Mouse (Mus musculus) layer of hippocampus, adult 8-10 months (tissue): ENCODE measurements at regions not wholly inside any gene's neighbourhood (a gene's known extent, or its start where the extent isn't known, plus 50 kb on each side); places are given as distances from the start of the nearest gene placed in this dataset.
"Not testable (repeated sequence)": the region's sequence is repeated elsewhere in the genome, so short reads cannot be mapped to it uniquely, and the experiment has no call there.

ENCODE experiments used
- DNase-seq, 2 experiments: peaks; one replicate each; pipeline ENCODE4 v3.0.0; 2022; ENCODE audit warnings: low spot score in 2 of 2

DNA sequence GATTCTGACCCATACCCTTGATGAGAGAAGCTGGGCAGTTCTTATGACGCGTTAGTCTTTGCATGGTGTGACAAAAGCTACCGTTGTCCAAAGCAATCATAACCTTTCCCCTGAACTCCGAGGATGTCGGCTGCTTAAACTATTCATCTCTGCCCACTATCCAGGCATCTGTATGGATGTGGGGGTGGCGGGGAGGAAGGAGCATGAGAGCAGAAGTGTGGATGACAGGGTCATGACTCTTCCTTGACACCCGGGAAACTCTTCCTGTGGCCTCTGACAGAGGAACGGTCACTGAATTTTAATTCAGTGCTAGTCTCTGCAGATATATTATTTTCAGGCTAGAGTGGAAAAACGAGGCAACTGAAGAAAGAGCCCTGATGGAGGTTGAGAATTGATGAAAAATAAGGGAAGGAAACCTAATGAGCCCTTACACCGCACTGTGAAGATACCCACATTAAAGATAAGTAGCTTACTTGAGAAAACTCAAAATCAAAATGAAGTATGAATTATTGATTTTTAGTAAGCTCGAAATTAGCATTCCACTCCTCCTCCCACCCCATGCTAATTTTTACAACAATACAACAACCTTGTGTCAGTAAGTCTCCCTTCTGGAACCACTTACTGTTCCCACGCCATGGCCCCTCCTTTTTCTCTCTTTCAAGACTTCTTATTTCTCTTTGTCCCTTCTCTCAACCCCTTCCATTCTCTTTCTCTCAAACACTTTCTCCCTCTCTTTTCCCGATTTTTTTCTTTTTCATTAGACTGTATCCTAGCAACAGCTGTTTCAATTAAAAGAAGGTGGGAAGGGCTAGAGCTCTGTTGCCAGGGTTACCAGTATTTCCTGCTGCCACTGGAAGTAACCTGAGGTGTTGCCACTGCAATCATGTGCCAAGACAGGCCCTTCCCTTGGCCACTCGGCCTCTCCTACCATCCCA lies 206.0 kb upstream of the Gap43 start:
- peak; percentile 5 to 8 for DNase-seq

DNA sequence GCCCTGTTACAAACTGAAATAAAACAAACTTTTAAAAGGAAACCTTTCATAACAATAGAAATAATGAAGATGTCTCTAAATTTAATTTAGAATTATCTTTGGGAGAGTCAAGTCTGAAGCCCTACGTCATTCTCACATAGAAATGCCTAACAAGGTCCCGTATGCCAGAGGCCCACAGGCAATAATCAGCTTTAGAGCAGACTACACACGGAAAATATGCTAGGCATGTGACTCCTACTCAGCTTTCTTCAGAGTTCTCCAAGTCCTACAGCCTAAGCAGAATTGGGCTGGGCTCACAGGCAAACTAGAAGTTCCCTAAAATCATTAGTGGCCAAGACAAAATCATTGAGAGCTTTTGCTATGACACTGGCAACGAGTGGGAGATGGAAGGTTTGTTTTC lies 176.9 kb upstream of the Gap43 start:
- DNase-seq = no peak

DNA sequence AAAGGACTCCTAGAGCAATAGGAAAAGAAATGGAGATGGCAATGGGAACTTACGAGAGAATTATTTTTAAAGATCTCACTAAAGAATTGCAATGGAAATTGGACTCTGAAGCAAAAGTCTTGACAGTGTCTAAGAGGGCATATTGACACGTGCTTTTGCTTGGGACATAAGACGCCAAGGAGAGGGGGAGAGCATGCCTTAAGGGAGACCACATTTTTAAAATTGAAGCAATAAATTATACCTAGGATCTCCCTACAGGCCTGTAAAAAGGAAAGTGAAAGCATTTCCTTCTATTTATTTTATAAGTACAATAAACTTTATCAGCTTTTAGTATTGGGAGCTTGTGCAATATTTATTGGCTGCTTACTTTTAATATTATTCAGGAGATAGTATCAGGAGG lies 175.5 kb upstream of the Gap43 start:
- DNase-seq = no peak

DNA sequence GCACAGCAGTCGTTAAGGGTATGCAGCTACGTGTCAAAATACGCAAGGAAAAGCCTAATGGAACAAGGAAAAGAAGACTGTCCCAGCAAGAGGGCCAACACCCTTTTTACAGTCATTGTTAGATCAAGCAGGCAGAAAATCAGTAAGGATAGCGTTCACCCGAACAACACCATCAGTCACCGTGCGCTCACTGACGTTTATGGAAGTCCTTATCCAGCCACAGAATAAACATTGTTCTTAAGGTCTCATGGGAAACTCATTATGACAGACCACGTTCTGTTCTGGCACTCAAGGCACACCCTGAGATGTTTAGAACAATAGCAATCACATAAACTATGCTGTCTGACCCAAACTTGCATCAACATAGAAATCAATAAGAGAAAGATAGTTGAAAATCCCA lies 164.7 kb upstream of the Gap43 start:
- no peak for DNase-seq

DNA sequence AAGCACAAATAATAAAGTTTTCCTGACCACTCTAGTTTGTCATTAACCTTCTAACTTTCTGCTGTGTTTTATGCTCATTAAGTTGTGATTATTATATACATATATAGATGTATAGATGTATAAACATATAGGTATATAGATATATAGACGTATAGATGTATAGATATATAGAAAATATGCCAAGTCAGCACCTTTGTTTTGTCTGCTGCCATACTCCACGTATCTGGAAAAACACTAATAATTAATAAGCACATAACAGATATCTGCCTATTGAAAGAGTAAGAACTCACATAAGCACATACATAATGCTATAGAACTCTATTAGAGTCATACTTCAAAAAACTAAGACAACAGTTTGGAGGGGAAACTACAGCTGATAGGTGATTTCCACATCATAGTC lies 161.3 kb upstream of the Gap43 start:
- DNase-seq = no peak

DNA sequence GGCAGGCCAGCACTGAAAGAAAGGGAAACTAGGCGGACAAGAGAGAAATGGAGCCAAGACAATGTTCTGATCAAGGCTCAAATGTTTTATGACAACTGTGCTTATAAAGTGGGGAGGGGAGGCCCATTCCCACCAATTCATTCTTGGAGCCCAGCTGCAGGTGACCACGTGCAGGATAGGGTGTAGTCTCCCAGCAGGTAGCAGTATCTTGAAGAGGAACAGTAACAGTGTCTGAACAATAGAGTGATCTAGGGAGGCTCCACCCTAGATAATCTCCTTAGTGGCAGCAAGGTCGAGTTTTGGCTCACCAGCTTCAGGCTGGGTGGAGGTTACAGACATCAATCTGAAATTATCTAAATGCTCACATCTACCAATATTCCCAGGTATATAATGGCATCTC lies 160.7 kb upstream of the Gap43 start:
- DNase-seq = not testable (repeated sequence)

DNA sequence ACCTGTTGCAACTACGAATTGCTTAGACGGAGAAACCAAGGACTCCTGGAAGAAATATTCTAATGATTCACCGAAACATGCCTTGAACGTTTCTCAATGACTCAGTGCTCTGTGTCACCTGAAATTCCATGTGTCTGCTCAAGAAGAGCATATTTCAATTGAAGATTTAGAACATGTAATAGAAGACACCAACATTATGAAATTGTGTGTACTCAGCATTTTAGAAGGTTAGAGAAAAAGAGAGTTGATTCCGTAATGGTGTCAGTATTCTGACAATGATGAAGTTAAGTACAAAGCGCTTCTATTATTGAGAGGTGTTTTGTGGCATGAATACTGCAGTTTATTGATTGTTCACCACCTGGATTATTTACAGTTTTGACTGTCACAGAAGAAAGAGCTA lies 159.1 kb upstream of the Gap43 start:
- DNase-seq = no peak

DNA sequence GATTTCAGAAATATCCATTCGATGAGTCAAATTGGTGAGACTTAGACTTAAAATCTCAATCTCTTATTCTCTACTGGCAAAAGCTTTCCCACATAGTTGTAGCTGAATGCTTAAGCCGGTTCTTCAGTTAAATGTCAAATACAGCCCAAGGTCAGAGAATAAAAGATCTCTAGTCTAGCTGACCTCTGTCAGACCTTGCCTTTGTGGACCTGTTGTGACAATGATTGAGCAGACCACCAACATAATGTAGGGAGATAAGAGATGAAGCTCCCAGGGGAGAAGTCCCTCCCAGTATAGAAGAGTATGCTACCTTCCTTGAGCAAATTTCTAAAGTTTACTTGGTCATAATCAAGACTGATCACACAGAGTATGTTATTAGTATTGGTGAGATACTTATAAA lies 157.9 kb upstream of the Gap43 start:
- DNase-seq = no peak

DNA sequence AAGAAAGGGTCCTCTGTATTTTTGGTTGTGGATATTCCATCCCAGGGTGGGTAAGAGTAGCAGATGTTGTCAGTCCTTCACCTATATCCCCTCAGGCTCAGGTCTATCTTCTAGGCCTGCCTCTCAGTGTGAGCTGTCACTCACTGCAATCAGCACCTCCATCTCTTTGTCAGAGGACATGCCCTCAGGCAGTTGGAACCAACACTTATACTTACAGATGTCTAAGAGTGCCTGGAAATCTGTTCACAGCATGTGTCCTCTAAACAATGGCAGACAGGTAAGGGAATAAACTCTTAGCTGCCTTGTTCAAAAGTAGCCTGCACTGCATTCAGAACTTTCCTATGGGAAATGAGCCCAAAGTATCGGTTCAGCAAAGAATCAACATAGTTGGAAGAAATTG lies 153.1 kb upstream of the Gap43 start:
- DNase-seq = no peak

DNA sequence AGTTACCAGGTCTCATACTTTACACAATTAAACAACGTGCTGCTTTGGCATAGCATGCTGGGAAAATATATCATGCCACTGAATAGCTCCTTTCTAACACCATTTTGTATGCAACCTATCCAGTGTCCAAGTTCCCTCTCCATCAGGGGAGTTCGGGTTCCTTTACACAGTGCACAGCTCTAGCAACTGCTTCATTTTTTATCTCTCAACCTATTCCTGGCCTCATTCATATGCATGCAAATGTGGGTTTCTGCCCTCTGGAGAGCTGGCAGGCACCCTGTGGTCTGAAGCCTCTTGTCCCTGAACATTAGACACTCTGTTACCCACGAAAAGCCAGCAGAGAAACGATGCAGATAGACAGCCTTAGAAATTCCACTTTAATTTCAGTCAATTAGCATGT lies 148.3 kb upstream of the Gap43 start:
- no peak for DNase-seq

DNA sequence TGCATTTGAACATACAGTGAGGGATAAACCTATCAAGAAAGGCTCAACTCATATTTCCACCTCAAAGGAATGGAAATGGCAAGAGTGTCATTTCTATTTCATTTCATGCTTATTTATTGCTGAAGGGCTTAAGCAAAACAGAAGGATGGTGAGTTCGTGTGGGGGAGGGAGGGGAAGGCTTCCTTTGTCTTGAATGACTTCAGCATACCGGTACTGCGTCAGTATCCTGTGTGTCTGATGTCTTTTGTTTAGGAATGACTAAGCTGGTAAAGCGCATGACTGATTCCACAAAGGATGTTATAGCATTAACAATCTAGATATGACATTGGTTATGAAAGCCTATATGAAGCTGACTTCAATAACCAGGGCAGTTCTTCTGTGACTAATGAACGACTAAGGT lies 139.5 kb upstream of the Gap43 start:
- no peak for DNase-seq

DNA sequence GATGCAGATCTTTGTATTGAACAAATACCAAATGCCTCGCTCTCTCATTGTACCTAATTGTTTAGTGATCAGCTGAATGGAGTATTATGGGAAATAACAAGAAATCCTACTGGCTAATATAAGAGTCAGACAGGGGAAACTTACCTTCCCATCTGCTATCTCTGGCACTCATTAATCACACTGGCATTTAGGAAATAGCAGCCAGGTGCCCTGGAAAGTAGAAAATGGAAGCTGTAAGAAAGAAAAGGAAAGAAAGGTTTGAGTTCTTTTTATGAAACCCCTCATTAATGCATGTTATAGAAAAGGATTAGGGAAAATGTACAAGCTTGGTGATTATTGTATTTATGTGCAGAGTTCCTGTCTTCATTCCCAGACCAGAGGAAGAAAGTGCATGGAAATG lies 126.5 kb upstream of the Gap43 start:
- DNase-seq = no peak

DNA sequence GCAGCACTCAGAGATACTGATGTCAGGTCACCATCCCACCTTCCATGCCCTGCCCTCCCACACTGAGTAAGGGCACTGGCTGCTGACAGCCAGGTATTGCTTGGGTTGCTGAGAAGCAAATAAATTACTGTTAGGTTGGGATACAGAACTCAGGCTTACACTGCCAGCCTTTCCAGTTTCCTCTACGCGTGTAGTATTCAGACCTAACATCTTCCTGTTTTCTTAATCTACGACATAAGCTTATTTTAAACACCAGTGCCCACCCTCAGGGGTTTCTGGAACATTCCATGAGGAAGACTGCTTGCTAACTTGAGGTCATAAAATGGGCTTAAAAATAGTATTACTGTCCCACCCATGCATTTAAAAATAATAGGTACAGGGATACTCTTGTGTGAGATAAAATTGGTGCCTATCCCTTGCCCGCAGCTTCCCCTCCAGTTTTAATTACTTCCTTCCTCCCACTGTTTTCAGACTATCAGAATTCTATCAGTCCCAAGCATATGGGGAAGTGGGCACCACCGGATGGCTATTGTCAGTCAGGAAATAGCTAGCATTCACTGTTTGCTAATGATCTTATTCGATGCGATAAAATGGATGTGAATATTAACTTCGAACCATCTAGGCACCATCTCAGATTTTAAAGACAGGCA lies 116.0 kb upstream of the Gap43 start:
- DNase-seq = no peak

DNA sequence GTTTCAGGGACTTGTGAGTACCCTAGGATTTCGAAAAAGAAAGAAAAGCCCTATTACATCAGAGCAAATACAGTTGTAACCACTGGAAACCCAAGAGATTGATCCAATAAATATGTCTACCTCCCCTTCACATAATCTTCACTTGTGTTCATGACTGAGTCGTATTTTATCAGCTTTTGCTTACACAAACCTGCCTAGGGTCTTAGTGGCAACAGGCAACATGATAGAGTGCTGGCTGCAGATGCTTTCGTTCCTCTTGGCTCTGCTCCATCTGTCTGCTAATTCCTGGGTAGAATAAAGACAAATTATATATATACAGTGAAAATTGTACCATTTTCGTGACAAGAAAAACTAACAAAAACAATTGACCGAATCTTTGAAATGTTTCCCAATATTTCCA lies 112.9 kb upstream of the Gap43 start:
- DNase-seq = no peak

DNA sequence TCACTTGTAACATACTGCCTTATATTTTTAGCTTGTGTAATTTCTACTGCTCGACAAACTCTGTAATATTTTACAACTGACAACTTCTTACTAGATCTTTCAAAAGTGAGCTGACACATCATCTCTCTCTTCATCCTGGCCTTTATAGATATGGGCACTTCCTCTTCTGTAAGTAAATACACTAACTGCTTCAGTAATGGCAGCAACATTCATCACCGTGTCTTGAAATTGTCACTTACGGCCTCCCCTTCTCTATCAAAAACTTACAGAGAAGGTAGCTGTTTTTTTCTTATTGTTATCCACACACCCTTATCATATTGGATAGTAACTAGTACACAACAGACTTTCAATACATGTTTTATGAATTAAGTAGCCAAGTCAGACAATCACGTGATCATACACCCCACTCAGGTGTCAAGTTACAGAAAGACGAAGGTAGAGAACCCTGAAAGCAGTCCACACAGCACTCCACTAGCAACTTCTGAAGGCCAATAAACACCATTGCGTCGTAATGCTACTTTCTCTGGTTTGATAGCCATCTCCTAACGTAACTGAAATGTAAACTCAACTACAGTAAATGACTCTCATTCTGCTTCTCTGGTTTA lies 109.5 kb upstream of the Gap43 start:
- DNase-seq = no peak

DNA sequence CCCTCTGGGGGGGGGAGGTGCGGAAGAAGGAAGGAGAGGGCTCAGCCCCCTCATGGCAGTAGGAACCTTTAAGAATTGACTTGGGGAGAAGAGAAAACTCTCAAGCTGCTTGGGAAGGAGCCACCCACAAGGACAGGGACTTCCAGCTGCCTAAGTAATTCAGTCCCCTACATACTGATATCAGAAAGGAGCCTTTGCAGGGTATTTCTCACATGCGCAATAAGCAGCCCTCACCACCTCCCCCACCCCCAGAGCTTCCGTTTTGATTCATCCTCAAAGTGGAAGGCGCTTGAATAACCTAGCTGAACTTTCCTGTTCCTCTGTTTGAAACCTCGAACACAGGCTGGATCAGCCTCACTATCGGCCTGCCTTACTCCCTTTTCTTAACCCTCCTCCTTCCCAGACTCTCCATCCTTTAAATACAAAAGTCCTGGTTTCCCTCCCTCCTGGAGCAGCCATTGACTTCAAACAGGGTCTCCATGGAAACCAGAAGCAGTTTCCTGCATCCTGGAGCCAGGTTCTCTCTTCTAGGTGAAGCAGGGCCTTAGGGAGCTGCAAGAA lies 104.5 kb upstream of the Gap43 start:
- peak; percentile 29 to 40 for DNase-seq

DNA sequence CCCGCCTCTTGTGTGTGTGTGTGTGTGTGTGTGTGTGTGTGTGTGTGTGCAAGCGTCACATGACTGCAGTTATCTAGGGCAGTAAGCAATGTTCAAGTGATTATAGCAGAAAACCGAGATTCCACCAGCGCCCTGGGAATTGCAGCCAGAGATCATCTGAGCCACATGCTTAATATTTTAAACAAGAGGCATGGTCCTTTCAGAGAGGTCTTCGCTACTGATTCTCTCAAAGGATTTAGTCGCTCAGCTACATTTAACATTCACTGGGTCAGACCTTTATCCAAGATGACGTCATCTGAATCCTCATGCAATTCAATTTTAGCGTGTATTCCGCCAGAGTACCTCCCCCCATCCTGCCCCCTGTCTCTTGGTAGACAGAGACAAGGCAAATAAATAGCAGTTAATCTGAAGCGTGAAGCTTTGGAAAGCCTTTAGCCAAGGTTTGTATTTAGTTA lies 104.0 kb upstream of the Gap43 start:
- DNase-seq = peak in 1 of 2 experiments; percentile 10

DNA sequence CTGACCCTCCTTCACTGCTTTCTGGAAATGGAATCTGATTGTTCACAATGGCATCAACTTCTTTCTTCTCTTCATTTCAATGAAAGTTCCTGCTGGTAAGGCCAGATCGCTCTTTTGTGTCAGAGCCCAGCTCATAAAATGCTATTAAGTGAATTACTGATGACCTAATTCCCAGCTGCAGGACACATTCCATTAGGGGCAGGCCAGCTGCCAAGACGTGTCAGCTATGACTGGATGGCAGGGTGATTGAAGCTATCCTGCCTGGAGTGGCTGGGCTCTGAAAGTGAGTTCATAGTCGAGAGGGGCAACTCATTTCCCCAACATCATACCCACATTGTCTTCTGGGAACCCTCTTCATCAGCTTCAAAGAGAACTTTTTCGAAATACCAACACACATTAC lies 100.4 kb upstream of the Gap43 start:
- no peak for DNase-seq

DNA sequence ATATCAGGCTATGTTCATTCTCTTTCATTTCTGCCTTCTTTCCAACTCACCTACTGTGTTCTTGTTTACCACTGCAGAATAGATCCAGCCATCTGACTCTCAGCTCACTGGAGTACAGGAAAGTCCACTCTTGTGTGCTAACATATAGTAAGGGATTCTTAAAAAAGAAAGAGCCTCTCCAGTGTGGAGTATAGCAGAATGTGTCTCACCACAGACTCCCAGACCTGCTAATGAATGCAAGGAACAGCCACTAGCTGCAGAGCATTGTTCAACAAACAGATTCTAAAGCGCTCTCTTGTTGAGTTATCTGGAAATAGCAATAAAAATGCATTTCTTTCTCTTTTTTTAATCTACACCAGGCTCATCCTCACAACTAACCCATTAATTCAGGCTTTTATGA lies 91.1 kb upstream of the Gap43 start:
- no peak for DNase-seq

DNA sequence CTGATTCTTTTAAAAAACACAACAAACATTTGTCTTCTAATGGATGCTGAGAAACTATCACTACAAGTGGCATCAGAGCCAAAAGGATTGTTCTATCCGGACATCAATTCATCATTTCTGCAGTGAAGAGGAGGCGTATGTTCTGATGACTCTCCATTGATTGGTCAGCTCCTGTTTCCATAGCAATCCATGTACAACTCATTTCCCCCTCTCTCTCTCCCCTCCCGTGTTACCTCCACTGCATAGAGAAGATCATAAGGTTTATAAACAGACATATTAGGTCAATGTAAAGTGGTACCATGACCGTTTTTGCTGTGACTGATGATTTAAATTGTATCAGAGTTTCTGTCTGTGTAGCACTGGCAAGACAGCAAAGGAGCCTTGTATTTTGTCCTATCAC lies 76.2 kb upstream of the Gap43 start:
- DNase-seq = no peak

DNA sequence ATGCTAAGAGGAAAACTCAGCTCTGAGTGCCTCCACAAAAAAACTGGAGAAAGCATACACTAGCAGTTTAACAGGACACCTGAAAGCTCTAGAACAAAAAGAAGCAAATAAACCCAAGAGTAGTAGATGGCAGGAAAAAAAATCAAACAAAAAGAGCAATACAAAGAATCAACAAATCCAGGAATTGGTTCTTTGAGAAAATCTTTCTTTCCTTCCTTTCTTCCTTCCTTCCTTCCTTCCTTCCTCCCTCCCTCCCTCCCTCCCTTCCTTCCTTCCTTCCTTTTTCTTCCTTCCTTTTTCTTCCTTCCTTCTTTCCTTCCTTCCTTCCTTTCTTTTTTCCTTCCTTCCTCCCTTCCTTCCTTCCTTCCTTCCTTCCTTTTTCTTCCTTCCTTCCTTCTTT lies 71.6 kb upstream of the Gap43 start:
- DNase-seq = not testable (repeated sequence)

DNA sequence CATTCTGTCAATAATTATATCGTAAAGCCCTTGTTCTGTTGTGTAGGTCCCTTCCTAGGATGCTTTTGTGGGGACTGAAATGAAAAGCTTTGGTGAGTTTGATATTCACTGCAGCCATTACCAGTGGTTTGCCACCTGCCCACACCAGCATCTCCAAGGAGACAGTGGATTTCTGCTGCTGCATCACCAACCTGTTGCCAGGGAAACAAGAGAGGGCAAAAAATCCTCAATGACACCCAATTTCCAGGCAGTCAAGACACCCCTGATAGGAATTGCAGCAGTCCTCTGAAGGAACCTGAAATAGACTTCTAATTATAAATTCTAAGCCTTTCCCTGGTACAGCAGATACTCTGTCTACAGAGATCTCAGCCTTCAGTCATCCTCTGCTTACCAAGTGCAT lies 56.1 kb upstream of the Gap43 start:
- DNase-seq = peak in 1 of 2 experiments; percentile 4
